Mouse (Mus musculus) kidney, adult 2 months (tissue): ENCODE measurements around the gene Pa2g4. TPM values are rescaled to one million over a fixed set of nuclear protein-coding genes. Genes with fewer than 3 reads are reported as not detected.
"Not testable (repeated sequence)": the region's sequence is repeated elsewhere in the genome, so short reads cannot be mapped to it uniquely, and the experiment has no call there.

ENCODE experiments used
- DNase-seq: peaks from one replicate; pipeline ENCODE4 v3.0.0; 2021
- H3K27ac ChIP-seq: fragments of 200-500 bp; 2 replicates; pipeline ENCODE4 v1.5.1; 2012; ENCODE audit warnings: low read depth, low read length, control low read depth, inconsistent platforms; ENCODE audit not compliant: insufficient read depth
- H3K27me3 ChIP-seq: fragments of 200-500 bp; replicated peaks from 2 replicates; pipeline ENCODE4 v1.6.1; 2012; ENCODE audit warnings: mild to moderate bottlenecking, moderate library complexity, low read length, inconsistent platforms; ENCODE audit not compliant: control insufficient read depth, insufficient read depth
- H3K36me3 ChIP-seq: fragments of 200-500 bp; 2 replicates; pipeline ENCODE4 v1.6.1; 2012; ENCODE audit warnings: mild to moderate bottlenecking, moderate library complexity, low read length, inconsistent platforms; ENCODE audit not compliant: control insufficient read depth, insufficient read depth
- H3K4me1 ChIP-seq: fragments of 200-500 bp; 2 replicates; pipeline ENCODE4 v1.6.1; 2011; ENCODE audit warnings: low read length; ENCODE audit not compliant: control insufficient read depth, insufficient read depth
- H3K4me3 ChIP-seq: fragments of 200-500 bp; 2 replicates; pipeline ENCODE4 v1.5.1; 2011; ENCODE audit warnings: mild to moderate bottlenecking, low read depth, low read length, control low read depth; ENCODE audit not compliant: insufficient read depth
- CTCF ChIP-seq: fragments of 200-500 bp; conservative IDR thresholded peaks from 2 replicates; pipeline ENCODE4 v1.5.1; 2011; ENCODE audit warnings: low read depth, mild to moderate bottlenecking, control low read depth, low read length, moderate library complexity, mixed read lengths; ENCODE audit not compliant: insufficient read depth, insufficient read length
- POLR2A ChIP-seq: fragments of 200-500 bp; IDR thresholded peaks from one replicate; pipeline ENCODE4 v1.6.1; 2011; ENCODE audit warnings: low read depth, low read length, control low read depth
- WGBS: fragments of 180-500 bp; shearing (Covaris S2); methylation state at CpG from one replicate; pipeline ENCODE4 v1.1.7; 2018; 5-methylcytosine and 5-hydroxymethylcytosine counted together
- polyA plus RNA-seq: library from polyadenylated mRNA; depleted of rRNA; stranded (reverse); fragments of >200 nt; gene quantifications from 2 replicates; pipeline ENCODE4 v1.2.3, GENCODE M21; 2012; rRNA removed

Gene Pa2g4
- polyA plus RNA-seq: 18.5 and 25.1 TPM in 2 replicates

DNA sequence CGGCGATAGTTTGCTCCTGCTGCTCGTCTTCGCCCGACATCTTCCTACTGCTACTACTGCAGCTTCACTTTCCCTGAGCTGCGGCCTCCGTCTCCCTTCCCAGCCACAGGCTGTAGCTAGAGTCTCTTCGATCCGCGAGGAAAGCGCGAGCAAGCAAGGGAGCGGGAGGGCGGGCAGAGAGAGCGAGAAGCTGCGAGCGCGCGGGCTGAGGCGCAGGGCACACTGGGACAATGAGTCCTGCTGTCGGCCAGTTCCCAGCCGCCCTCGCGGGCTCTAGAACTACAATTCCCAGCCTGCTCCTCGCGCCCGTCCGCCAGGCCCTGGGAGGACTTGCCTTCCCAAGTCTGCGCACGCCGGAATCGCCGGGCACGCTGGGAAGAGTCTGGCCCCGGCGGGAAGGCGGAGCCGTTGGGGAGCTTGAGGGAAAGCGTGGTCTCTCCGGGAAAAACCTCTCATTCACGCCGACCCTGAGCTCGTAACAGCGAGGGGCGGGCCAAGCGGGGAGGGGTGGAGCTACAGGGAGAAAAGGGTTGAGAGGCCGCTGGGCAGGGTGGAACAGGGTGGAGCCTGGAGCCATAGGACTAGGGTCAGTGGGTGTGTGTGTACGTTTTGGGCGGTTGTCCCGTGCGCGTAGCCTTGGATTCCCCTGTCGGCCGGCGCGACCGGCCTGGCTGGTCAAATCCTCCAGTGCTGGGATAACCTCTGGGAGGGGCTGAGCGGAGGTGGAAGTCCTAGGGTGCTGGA, at the start of gene Pa2g4:
Pa2g4 (minus strand) TSS at position 200 of the 744 bp plus-strand sequence.
- TF ChIP-seq CTCF (0 out of 2 replicates have a peak, but pooled peaks have one; percentile 5), POLR2A (peak; percentile 51)

DNA sequence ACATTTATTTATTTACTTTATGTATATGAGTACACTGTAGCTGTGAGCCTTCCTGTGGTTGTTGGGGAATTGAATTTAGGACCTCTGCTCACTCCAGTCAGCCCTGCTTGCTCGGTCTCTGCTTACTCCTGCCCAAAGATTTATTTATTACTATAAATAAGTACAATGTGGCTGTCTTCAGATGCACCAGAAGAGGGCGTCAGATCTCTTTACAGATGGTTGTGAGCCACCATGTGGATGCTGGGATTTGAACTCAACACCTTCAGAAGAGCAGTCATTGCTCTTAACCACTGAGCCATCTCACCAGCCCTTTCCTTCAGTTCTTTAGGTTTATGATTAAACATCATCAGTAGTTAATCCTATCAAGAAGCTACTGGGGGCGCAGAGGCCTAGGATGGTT, 49.1 kb upstream of the Pa2g4 start:
- Histone ChIP-seq H3K4me1 (no peaks in the 10 kb centered on the region), H3K27me3 (no peaks in the 10 kb centered on the region), H3K27ac (no peak overlapping the region), H3K4me3 (no peak overlapping the region), H3K36me3 (no peaks in the 10 kb centered on the region)
- no peak for DNase-seq
- WGBS: 50% methylated on average over 3 of the region's 3 CpGs
- TF ChIP-seq POLR2A: no peak

More for the DNA sequence above, at the start of gene Pa2g4:
- WGBS: under 1% methylated on average over 58 of the region's 58 CpGs
- H3K27ac ChIP-seq: peak within 1 kb of the TSS; percentile 53
- H3K4me3 ChIP-seq: peak within 1 kb of the TSS; percentile 78
- H3K27me3 ChIP-seq: no peaks in the 10 kb centered on the region
- DNase-seq: peak; percentile 99
- peaks cover 2% of the 10 kb centered on the region; the same call in 1 of the 2 replicates for H3K4me1 ChIP-seq
- peaks cover 2% of the 10 kb centered on the region; the same call in 1 of the 2 replicates for H3K36me3 ChIP-seq

DNA sequence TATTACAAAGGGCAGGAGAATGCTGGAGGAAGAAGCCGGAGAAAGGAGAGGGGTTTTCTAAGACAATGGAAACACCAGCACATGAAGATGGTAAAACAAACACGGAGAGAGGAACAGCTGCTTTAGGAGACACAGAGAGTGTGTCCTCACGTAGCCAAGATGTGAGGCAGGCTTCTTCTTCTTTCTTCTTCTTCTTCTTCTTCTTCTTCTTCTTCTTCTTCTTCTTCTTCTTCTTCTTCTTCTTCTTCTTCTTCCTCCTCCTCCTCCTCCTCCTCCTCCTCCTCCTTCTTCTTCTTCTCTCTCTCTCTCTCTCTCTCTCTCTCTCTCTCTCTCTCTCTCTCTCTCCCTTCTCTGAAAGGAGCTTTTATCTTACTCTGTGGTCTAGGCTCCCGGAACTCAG, 48.0 kb upstream of the Pa2g4 start:
- H3K27ac ChIP-seq, H3K36me3 ChIP-seq, H3K4me3 ChIP-seq, DNase-seq, H3K4me1 ChIP-seq, H3K27me3 ChIP-seq: not testable (repeated sequence)
- 82% methylated on average over 4 of the region's 4 CpGs for WGBS

DNA sequence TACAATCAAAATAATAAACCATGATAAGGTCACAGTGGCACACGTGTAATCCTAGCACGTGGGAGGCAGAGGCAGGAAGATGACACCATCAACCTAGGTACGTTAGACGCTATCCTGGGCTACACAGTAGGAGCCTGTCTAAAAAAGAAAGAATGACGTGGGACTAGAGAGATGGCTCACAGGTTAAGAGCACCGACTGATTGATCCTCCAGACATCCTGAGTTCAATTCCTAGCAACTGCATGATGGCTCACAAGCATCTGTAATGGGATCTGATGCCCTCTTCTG, 47.3 kb upstream of the Pa2g4 start:
- Histone ChIP-seq H3K36me3 (no peaks in the 10 kb centered on the region), H3K4me1 (no peaks in the 10 kb centered on the region), H3K4me3 (no peak overlapping the region), H3K27ac (no peak overlapping the region), H3K27me3 (no peaks in the 10 kb centered on the region)
- 19% methylated on average over 6 of the region's 6 CpGs for WGBS
- TF ChIP-seq POLR2A (no peak), CTCF (no peak)
- no peak for DNase-seq

DNA sequence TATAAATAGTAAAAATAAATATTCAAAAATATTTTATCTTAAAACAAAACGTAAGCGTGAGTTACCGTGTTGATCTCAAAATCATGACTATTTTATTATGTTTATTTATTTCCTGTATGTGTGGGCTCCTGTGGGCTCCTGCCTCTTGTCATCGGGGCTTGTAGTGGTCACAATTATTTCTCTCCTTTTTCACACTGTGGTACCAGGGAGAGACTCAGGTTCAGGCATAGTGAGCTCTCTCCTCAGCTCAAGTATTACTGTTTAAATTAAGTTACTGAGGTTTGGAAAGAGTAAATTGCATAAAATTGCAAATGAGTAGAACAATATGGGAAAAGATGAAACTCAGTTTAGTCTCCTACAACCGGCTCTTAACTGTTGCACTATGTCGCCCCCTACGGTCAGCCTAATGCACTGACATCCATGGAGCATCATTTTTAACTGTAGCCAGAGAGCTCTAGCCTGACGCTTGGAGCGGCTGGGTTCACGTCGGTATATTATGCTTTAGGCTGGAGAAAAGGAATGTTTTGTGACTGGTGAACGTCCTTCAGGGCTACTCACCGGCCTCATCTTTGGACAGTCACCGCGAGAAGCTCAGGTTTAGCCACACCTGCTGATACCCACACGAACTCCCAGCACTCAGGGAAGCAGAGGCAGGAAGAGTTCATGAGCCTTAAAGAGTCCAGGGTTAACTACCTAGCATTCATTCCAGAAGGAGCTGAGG, 46.8 kb upstream of the Pa2g4 start:
- Histone ChIP-seq H3K27ac (no peak overlapping the region), H3K27me3 (no peaks in the 10 kb centered on the region), H3K4me1 (no peaks in the 10 kb centered on the region), H3K4me3 (no peak overlapping the region), H3K36me3 (no peaks in the 10 kb centered on the region)
- TF ChIP-seq POLR2A (no peak), CTCF (peak; percentile 91)
- 11% methylated on average over 16 of the region's 16 CpGs for WGBS
- peak; percentile 83 for DNase-seq

- H3K27me3 ChIP-seq: no peaks in the 10 kb centered on the region
- H3K36me3 ChIP-seq: no peaks in the 10 kb centered on the region
- DNase-seq: no peak
- TF ChIP-seq POLR2A: no peak
- TF ChIP-seq CTCF: no peak
- H3K27ac ChIP-seq: no peak overlapping the region
- H3K4me1 ChIP-seq: no peaks in the 10 kb centered on the region
- H3K4me3 ChIP-seq: no peak overlapping the region
- WGBS: 38% methylated on average over 2 of the region's 2 CpGs
Measured at GRCm38 (mm10) chr10:128606483-128606882, 40.7 kb upstream of the Pa2g4 start.

DNA sequence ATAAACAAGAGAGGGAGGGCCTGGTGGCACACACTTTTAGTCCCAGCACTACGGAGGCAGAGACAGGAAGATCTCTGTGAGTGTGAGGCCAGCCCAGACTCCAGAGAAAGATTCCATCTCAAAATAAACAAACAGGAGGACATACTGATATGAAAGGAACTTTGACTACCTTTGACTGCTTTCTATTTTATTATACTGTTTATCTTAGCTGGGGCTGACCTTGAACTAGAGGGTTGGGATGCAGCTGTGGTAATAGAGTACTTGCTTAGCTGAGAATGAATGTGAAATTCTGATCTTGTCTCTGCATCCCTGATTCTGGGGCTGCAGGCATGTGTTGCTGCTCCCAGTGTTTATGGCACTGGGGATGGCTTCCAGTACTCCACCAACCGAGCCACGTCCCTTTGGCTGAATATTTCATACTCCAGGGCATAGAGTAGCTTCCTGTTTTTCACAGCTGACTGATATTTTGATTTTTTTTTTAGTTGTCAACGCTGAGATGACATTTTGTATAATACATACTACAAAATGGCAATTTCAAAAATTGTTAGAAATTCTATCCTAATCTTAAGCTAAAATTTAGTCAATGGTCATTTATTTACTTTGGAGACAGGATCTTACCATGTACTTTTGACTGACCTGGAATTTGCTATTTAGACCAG, 36.8 kb upstream of the Pa2g4 start:
- Histone ChIP-seq H3K4me3 (no peak overlapping the region), H3K4me1 (no peaks in the 10 kb centered on the region), H3K27me3 (no peaks in the 10 kb centered on the region), H3K27ac (no peak overlapping the region; the same call in 1 of the 2 replicates), H3K36me3 (no peaks in the 10 kb centered on the region)
- TF ChIP-seq CTCF (no peak), POLR2A (no peak)
- DNase-seq: no peak
- 60% methylated on average over 4 of the region's 4 CpGs for WGBS
